Mouse (Mus musculus) midbrain, embryonic 11.5 days (tissue): Measurements from ENCODE around the gene Pik3cg. TPM values are rescaled to one million over a fixed set of nuclear protein-coding genes. Genes with fewer than 3 reads are reported as not detected.

Source experiments
- ATAC-seq: fragments of 200-750 bp; cut with Nextera tagmentation; 2 replicates; pipeline ENCODE4 v1.8.0; 2017; ENCODE audit warnings: moderate TSS enrichment, moderate library complexity; ENCODE audit not compliant: low FRiP score
- DNase-seq: peaks from one replicate; pipeline ENCODE4 v3.0.0; 2015; ENCODE audit warnings: low spot score; ENCODE audit errors: missing footprints
- H3K27ac ChIP-seq: fragments of 300-500 bp; sonication (generic); 2 replicates; pipeline ENCODE4 v1.5.1; 2014; ENCODE audit warnings: low read depth, low read length
- H3K27me3 ChIP-seq: fragments of 300-500 bp; sonication (generic); 2 replicates; pipeline ENCODE4 v1.6.1; 2014; ENCODE audit warnings: mild to moderate bottlenecking, low read length, moderate library complexity, mixed read lengths; ENCODE audit not compliant: control insufficient read depth, insufficient read depth
- H3K36me3 ChIP-seq: fragments of 300-500 bp; sonication (generic); 2 replicates; pipeline ENCODE4 v1.6.1; 2014; ENCODE audit warnings: mild to moderate bottlenecking, low read length, moderate library complexity, mixed read lengths; ENCODE audit not compliant: control insufficient read depth, insufficient read depth
- H3K4me1 ChIP-seq: fragments of 300-500 bp; sonication (generic); 2 replicates; pipeline ENCODE4 v1.6.1; 2014; ENCODE audit warnings: low read length; ENCODE audit not compliant: control insufficient read depth, insufficient read depth
- H3K4me2 ChIP-seq: fragments of 300-500 bp; sonication (generic); 2 replicates; pipeline ENCODE4 v1.6.1; 2014; ENCODE audit warnings: mild to moderate bottlenecking, moderate library complexity
- H3K4me3 ChIP-seq: fragments of 300-500 bp; sonication (generic); 2 replicates; pipeline ENCODE4 v1.5.1; 2014; ENCODE audit warnings: low read depth, low read length
- H3K9ac ChIP-seq: fragments of 300-500 bp; sonication (generic); 2 replicates; pipeline ENCODE4 v1.6.1; 2014; ENCODE audit warnings: low read length
- H3K9me3 ChIP-seq: fragments of 300-500 bp; sonication (generic); 2 replicates; pipeline ENCODE4 v1.6.1; 2016; ENCODE audit warnings: low read length; ENCODE audit not compliant: control insufficient read depth
- WGBS: fragments of 180-500 bp; shearing (Covaris S2); extraction: QIAGEN DNeasy Blood & Tissue Kit; methylation state at CpG from one replicate; pipeline ENCODE4 v1.1.7; 2014; 5-methylcytosine and 5-hydroxymethylcytosine counted together
- polyA plus RNA-seq: library from polyadenylated mRNA; unstranded; fragments of >200 nt; fragmentation: Nextera tagmentation; extraction: Ambion mirVana; gene quantifications from 2 replicates; pipeline ENCODE4 v1.2.1, GENCODE M21; 2014

Gene Pik3cg
- polyA plus RNA-seq, 1 experiment from 2014 or later: 1.3 TPM

- H3K4me1 ChIP-seq: peaks cover 5% of the 10 kb centered on the region; the same call in 1 of the 2 replicates
- H3K27ac ChIP-seq: no peak overlapping the region
- 81% methylated on average over 5 of the region's 5 CpGs for WGBS
- no peaks in the 10 kb centered on the region for H3K27me3 ChIP-seq
- ATAC-seq: no peak
- no peaks in the 10 kb centered on the region for H3K36me3 ChIP-seq
- H3K4me3 ChIP-seq: no peak overlapping the region
- no peaks in the 10 kb centered on the region for H3K9me3 ChIP-seq
- no peak for DNase-seq
- no peak overlapping the region for H3K9ac ChIP-seq
- no peak overlapping the region for H3K4me2 ChIP-seq
Observed at GRCm38 (mm10) chr12:32123559-32123958, 84.9 kb downstream of the Pik3cg start.

Other genes with a start within 250 kb of the Pik3cg start
- 73.7 and 83.0 TPM in 2 replicates for gene Prkar2b, start 147.4 kb downstream of the Pik3cg start, polyA plus RNA-seq
- 6.1 and 6.2 TPM in 2 replicates for gene Ccdc71l, start 170.0 kb upstream of the Pik3cg start, polyA plus RNA-seq